Mouse (Mus musculus) ovary, postnatal 36 days (tissue): ENCODE measurements around the gene Scgb1b7.
"Not testable (repeated sequence)": the region's sequence is repeated elsewhere in the genome, so short reads cannot be mapped to it uniquely, and the experiment has no call there.

Source experiments
- DNase-seq: peaks from one replicate; pipeline ENCODE4 v3.0.0; 2022; ENCODE audit warnings: low spot score, mixed read lengths

Gene Scgb1b7

GRCm38 (mm10) chr7:31712365-31712764 lies at the start of gene Scgb1b7:
Gene Scgb1b7 (plus strand): TSS chr7:31712665.
- DNase-seq, result not testable (repeated sequence)

- not testable (repeated sequence) for DNase-seq
Observed at GRCm38 (mm10) chr7:31705657-31706056, 6.8 kb upstream of the Scgb1b7 start, which contains the start of gene Scgb2b7. Gene Scgb2b7 (minus strand): TSS chr7:31705757.
